Mouse (Mus musculus): ENCODE measurements around the gene Nek11.
A peak's percentile ranks its signal among the peaks of the same experiment; 100 is the strongest.

Gene Nek11

GRCm38 (mm10) chr9:105312686-105313085, 82.6 kb downstream of the Nek11 start:
- no peak for DNase-seq (ENCODE audit: low read depth, low spot score)

- DNase-seq (ENCODE audit: low read depth, low spot score) = peak; percentile 44
Measured at GRCm38 (mm10) chr9:105309553-105310281, 85.6 kb downstream of the Nek11 start.

- no peak for DNase-seq (ENCODE audit: low read depth, low spot score)
Measured at GRCm38 (mm10) chr9:105306042-105306441, 89.3 kb downstream of the Nek11 start.

GRCm38 (mm10) chr9:105302230-105302629, 93.1 kb downstream of the Nek11 start:
- no peak for DNase-seq (ENCODE audit: low read depth, low spot score)

- DNase-seq (ENCODE audit: low read depth, low spot score) = no peak
Measured at GRCm38 (mm10) chr9:105301396-105301795, 93.9 kb downstream of the Nek11 start.

GRCm38 (mm10) chr9:105300738-105301325, 94.5 kb downstream of the Nek11 start:
- peak; percentile 4 for DNase-seq (ENCODE audit: low read depth, low spot score)

- no peak for DNase-seq (ENCODE audit: low read depth, low spot score)
Measured at GRCm38 (mm10) chr9:105284670-105285069, 110.7 kb downstream of the Nek11 start.

- peak; percentile 61 for DNase-seq (ENCODE audit: low read depth, low spot score)
Measured at GRCm38 (mm10) chr9:105282725-105283124, 112.6 kb downstream of the Nek11 start.

- DNase-seq (ENCODE audit: low read depth, low spot score) = no peak
Measured at GRCm38 (mm10) chr9:105274925-105275324, 120.4 kb downstream of the Nek11 start.

- no peak for DNase-seq (ENCODE audit: low read depth, low spot score)
Measured at GRCm38 (mm10) chr9:105274286-105274685, 121.0 kb downstream of the Nek11 start.

GRCm38 (mm10) chr9:105272241-105272640, 123.1 kb downstream of the Nek11 start:
- DNase-seq (ENCODE audit: low read depth, low spot score) = peak; percentile 66

- DNase-seq (ENCODE audit: low read depth, low spot score) = no peak
Measured at GRCm38 (mm10) chr9:105263140-105263539, 132.2 kb downstream of the Nek11 start.

- no peak for DNase-seq (ENCODE audit: low read depth, low spot score)
Measured at GRCm38 (mm10) chr9:105257668-105258067, 137.7 kb downstream of the Nek11 start.

- DNase-seq (ENCODE audit: low read depth, low spot score) = no peak
Measured at GRCm38 (mm10) chr9:105254076-105254475, 141.2 kb downstream of the Nek11 start.

GRCm38 (mm10) chr9:105252349-105253041, 142.8 kb downstream of the Nek11 start:
- no peak for DNase-seq (ENCODE audit: low read depth, low spot score)

GRCm38 (mm10) chr9:105251256-105251655, 144.1 kb downstream of the Nek11 start:
- DNase-seq (ENCODE audit: low read depth, low spot score) = no peak

GRCm38 (mm10) chr9:105244024-105244423, 151.3 kb downstream of the Nek11 start:
- DNase-seq (ENCODE audit: low read depth, low spot score) = peak; percentile 70

- no peak for DNase-seq (ENCODE audit: low read depth, low spot score)
Measured at GRCm38 (mm10) chr9:105214434-105214833, 180.9 kb downstream of the Nek11 start.

GRCm38 (mm10) chr9:105200305-105200704, 195.0 kb downstream of the Nek11 start:
- no peak for DNase-seq (ENCODE audit: low read depth, low spot score)

GRCm38 (mm10) chr9:105186725-105187124, 208.6 kb downstream of the Nek11 start:
- DNase-seq (ENCODE audit: low read depth, low spot score) = no peak

GRCm38 (mm10) chr9:105182392-105182791, 212.9 kb downstream of the Nek11 start:
- no peak for DNase-seq (ENCODE audit: low read depth, low spot score)

GRCm38 (mm10) chr9:105144992-105145391, 250.3 kb downstream of the Nek11 start, which contains the start of gene 1700080E11Rik:
1700080E11Rik (minus strand) TSS chr9:105145092.
- no peak for DNase-seq (ENCODE audit: low read depth, low spot score)

- no peak for DNase-seq (ENCODE audit: low read depth, low spot score)
Measured at GRCm38 (mm10) chr9:105139204-105139603, 256.1 kb downstream of the Nek11 start.
